Mouse (Mus musculus): ENCODE measurements around the gene Cmas. TPM values are rescaled to one million over a fixed set of nuclear protein-coding genes. Genes with fewer than 3 reads are reported as not detected.

Gene Cmas
- total RNA-seq, 2 experiments from 2014 or later, result 98.0 to 106 TPM

DNA sequence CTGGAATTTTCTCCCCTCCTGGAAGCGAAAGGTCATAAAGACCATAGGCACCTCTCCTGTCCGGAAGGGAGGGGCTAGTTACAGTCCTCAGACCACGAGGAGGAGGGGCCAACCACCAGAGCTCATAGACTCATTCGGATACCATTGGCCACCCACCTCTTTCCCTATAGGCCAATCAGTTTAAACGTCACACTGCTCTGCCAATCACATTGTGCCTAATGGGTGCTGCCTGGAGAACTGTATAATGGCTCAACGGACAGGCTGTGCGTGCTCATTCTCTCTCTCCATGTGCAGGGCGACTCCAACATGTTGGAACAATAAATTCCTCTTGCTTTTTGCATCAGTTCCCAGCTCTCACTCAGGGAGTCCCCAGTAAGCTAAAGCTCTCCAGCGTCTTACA lies 5.1 kb upstream of the Cmas start:
- no peak for DNase-seq (ENCODE audit: low spot score in 2 of 2)

DNA sequence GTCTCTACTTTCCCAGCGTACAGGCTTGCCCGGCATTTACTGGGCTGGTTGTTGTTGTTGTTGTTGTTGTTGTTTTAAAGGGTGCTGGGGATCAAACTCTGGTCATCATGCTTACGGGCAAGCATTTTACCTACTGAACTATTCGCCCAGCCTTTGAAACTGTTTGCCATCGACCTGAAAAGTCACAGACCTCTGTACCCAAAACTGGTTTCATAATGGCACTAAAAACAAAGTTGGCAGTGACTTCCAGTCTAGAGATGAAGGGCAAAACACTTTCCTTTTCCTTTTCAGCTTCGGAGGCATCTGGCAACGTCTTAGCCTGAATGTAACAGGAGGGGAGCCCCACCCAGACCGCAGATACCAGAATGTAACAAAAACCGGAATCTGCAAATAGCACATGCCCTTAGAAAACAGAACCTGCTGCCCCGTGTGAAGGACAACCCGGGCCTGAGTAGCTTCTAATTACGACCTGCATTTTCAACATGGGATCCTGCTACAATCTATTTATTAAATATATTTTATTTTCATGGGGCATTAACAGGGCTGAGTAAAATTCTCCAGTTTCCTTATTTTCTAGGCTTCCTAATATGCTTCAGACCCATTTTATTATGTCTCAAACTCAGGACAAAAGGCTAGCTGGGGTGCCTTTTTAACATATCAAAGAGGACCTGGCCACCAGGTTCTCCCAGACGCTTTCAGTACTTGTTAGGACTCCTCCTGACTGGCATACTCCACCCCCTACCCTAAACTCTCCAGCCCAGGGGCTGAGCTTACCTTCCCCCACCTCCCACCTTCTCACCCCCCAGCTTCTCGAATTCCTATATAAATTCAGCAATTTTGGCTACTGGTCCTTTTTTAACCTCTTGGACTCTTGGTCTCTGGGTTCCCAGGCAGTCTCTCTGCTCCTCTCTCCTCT lies 3.9 kb upstream of the Cmas start:
- no peak for DNase-seq (ENCODE audit: low spot score in 2 of 2)

DNA sequence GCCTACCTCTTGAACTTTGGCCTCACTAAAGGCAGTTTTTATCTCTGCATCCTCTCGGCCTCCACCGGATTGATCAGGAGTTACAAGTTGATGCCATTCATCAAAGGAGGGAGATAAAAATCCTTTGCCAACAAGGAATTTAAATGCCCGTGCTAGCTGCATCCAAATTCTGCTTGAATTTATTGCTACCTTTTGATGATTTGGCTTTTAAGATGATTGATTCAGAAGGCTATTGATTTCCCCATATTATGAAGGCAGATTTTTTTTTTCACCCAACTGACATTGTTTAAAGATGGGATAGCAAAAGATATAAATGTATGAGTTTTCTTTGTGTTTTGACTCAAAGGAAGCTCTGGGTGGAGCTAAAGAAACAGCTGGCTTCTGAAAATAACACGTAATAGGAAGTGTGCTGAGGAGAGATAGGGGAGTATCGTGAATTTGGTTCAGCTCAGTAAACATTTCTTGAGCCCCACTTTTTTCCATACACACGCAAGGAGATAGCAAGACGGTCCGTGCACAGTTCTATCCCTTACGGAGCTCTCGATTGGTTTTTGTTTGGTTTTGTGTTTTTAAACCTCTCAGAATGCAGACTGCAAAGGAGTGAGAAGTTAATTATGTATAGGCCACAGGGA lies 964 bp downstream of the Cmas start:
- DNase-seq (ENCODE audit: low spot score in 2 of 2), result no peak

DNA sequence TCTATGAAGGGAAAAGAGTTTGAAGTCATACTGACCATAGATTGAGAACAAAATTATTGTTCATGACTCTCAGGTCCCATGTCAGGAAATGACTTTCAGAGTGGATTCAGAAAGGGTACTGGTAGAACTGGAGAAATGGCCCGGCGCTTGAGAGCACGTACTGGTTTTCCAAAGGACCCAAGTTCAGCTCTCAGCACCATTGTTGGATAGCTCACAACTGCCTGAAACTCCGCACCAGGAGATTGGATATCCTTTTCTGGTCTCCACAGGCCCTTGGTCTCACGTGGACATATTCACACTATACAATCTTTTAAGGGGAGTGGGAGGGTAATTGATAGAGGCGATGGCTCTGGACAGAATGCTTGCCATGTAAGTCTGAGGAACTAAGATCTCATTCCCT lies 1.5 kb downstream of the Cmas start:
- no peak for DNase-seq (ENCODE audit: low spot score in 2 of 2)

GRCm38 (mm10) chr6:142758562-142758961 lies 2.1 kb downstream of the Cmas start:
- no peak for DNase-seq (ENCODE audit: low spot score in 2 of 2)

GRCm38 (mm10) chr6:142759633-142760032 lies 3.1 kb downstream of the Cmas start:
- no peak for DNase-seq (ENCODE audit: low spot score in 2 of 2)

- DNase-seq (ENCODE audit: low spot score in 2 of 2), result no peak
Measured at GRCm38 (mm10) chr6:142764933-142765332, 8.4 kb downstream of the Cmas start.

DNA sequence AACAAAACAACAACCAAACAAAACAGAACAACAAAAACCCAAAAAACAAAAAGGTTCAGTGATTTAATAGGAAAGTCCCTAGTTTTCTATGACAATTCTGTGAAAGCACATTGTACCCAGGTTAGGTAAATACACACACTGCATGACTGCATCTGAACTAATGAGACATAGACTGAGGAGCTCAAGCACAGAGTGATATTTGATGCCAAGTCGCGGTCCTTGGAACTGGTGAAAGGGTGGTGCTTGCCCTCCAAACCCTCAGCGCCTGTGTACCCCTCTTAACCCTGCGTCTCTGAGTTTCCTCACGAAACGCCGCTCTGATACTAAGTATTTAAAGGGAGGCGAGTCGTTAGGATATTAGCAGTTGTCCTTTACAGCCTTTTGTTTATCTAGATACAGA lies 10.8 kb downstream of the Cmas start:
- no peak for DNase-seq (ENCODE audit: low spot score in 2 of 2)

GRCm38 (mm10) chr6:142769896-142770295 lies 13.4 kb downstream of the Cmas start:
- DNase-seq (ENCODE audit: low spot score in 2 of 2), result no peak

GRCm38 (mm10) chr6:142771643-142772042 lies 15.2 kb downstream of the Cmas start:
- DNase-seq (ENCODE audit: low spot score in 2 of 2), result no peak

- no peak for DNase-seq (ENCODE audit: low spot score in 2 of 2)
Measured at GRCm38 (mm10) chr6:142773566-142773965, 17.1 kb downstream of the Cmas start.

GRCm38 (mm10) chr6:142776935-142777334 lies 20.4 kb downstream of the Cmas start:
- DNase-seq (ENCODE audit: low spot score in 2 of 2), result no peak

- DNase-seq (ENCODE audit: low spot score in 2 of 2), result peak; percentile 37 to 70
Measured at GRCm38 (mm10) chr6:142779045-142779811, 22.7 kb downstream of the Cmas start.

DNA sequence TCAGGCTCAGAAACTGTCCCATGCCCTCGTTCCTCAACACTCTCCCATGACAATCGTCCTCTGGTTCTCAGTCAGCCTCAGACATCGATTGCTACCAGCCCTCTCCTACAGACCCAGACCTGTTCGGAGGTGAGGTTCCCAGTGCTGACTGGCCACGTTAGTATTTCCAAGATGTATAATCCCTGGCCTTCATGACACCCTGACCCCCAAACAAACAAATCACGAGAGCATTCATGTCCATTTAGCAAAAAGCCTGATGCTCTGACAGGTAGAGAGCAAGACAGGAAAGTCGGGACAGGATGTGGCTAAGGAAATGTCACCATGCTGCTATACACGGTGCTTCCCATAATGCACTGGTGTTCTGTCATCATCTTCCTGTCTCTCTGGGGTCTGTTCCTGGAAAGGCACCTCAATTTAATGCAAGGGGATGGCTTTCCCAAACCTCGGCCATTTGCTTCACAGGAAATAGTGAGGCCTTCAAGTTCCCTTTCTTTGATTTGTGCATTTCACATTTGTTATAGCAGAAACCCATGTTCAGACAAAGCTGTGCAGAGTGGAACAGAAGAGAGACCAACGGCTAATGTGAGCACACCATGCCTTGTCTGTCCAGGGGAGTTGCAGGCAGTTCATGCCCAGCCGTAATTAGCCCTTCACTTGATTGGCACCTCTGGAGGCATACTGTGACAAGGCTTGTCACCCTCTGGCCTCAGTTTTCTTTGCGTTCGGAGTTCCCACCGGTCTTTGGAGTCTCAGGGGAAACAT lies 23.5 kb downstream of the Cmas start:
- DNase-seq (ENCODE audit: low spot score in 2 of 2), result no peak

GRCm38 (mm10) chr6:142780574-142781033 lies 24.1 kb downstream of the Cmas start:
- DNase-seq (ENCODE audit: low spot score in 2 of 2), result no peak

- no peak for DNase-seq (ENCODE audit: low spot score in 2 of 2)
Measured at GRCm38 (mm10) chr6:142781286-142781685, 24.8 kb downstream of the Cmas start.

GRCm38 (mm10) chr6:142785343-142785742 lies 28.9 kb downstream of the Cmas start:
- peak in 1 of 2 experiments; percentile 45 for DNase-seq (ENCODE audit: low spot score in 2 of 2)

- DNase-seq (ENCODE audit: low spot score in 2 of 2), result no peak
Measured at GRCm38 (mm10) chr6:142786106-142786505, 29.6 kb downstream of the Cmas start.

GRCm38 (mm10) chr6:142788042-142788987 lies 31.8 kb downstream of the Cmas start:
- DNase-seq (ENCODE audit: low spot score in 2 of 2), result peak; percentile 22 to 28

DNA sequence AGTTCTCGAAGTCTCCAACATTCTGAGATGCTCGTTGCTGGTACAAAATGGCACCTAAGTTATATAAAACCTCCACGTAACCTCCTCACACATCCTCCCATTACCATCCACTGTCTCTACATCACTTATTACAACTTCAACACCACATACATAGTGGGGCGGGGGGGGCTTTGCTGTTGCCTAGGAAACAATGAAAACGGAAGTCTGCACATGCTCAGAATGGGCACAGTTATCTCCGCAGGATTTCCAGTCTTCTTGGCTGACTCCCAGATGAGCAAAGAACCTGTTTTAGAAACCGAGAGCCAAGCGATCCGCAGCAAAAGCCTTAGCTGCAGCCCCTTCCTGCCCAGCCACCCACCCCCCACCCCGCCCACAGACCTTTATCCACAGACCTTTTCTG lies 33.2 kb downstream of the Cmas start:
- DNase-seq (ENCODE audit: low spot score in 2 of 2), result no peak
